Mouse (Mus musculus) liver, adult 2 months (tissue): ENCODE results near the gene Bri3bp.

Experiments used
- CTCF ChIP-seq: fragments of 200-500 bp; IDR thresholded peaks from 2 replicates; pipeline ENCODE4 v1.5.1; 2011; ENCODE audit warnings: low read depth, low read length, control low read depth
- POLR2A ChIP-seq: fragments of 200-500 bp; IDR thresholded peaks from 2 replicates; pipeline ENCODE4 v1.6.1; 2011; ENCODE audit warnings: low read length, control low read depth; ENCODE audit not compliant: insufficient read depth; ENCODE audit errors: extremely low read depth

DNA sequence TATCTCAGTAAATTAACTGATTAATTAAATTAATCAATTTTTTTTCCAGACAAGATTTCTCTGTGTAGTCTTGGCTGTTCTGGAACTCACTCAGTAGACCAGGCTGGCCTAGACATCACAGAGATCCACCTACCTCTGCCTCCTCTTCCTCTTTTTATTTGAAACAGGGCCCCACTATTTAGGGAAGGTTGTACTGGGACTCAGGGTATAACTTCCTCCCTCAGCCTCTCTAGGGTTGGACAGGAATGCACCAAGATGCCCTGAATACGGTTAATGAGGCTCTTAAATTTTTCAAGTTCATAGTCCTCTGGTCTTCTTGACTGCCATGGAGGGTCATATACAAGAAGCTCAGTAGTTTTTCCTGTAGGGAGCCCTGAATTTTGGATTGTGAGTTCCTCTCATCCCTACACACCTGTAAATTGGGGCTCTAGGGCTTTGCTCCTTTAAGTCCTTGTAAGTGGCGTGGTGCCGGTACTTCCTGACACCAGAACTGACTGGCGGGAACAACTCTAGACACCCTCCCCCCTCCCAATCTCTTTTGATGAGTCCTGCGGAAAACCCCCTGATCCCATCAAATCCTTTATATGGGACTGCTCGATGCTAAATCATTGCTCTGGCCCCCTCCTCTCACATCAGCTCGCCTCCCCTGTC is 660 bp upstream of the Bri3bp start:
- TF ChIP-seq POLR2A: no peak
- TF ChIP-seq CTCF: no peak
